Mouse (Mus musculus) hindbrain, postnatal 0 days (tissue): ENCODE measurements at regions not wholly inside any gene's neighbourhood (a gene's known extent, or its start where the extent isn't known, plus 50 kb on each side); places are given as distances from the start of the nearest gene placed in this dataset.

ENCODE experiments used
- ATAC-seq: fragments of 200-750 bp; cut with Nextera tagmentation; 2 replicates; pipeline ENCODE4 v1.8.0; 2017; ENCODE audit warnings: mild to moderate bottlenecking, moderate TSS enrichment, moderate library complexity
- DNase-seq: peaks from one replicate; pipeline ENCODE4 v3.0.0-alpha.2; 2015; ENCODE audit warnings: low spot score
- H3K27ac ChIP-seq: fragments of 300-500 bp; sonication (generic); 2 replicates; pipeline ENCODE4 v1.5.1; 2014; ENCODE audit warnings: mild to moderate bottlenecking
- H3K27me3 ChIP-seq: fragments of 300-500 bp; sonication (generic); 2 replicates; pipeline ENCODE4 v1.6.1; 2014; ENCODE audit warnings: low read length, mixed read lengths; ENCODE audit not compliant: insufficient read depth
- H3K36me3 ChIP-seq: fragments of 300-500 bp; sonication (generic); 2 replicates; pipeline ENCODE4 v1.6.1; 2014; ENCODE audit warnings: low read length, mixed read lengths; ENCODE audit not compliant: insufficient read depth
- H3K4me1 ChIP-seq: fragments of 300-500 bp; sonication (generic); 2 replicates; pipeline ENCODE4 v1.6.1; 2014; ENCODE audit warnings: antibody characterized with exemption, low read length, mixed read lengths; ENCODE audit not compliant: insufficient read depth
- H3K4me2 ChIP-seq: fragments of 300-500 bp; sonication (generic); 2 replicates; pipeline ENCODE4 v1.6.1; 2014; ENCODE audit warnings: low read depth, mild to moderate bottlenecking, low read length, moderate library complexity, mixed read lengths
- H3K4me3 ChIP-seq: fragments of 300-500 bp; sonication (generic); 2 replicates; pipeline ENCODE4 v1.5.1; 2014; ENCODE audit warnings: low read length
- H3K9ac ChIP-seq: fragments of 300-500 bp; sonication (generic); replicated peaks from 2 replicates; pipeline ENCODE4 v1.6.1; 2014; ENCODE audit warnings: mild to moderate bottlenecking, low read length, moderate library complexity, mixed read lengths
- H3K9me3 ChIP-seq: fragments of 300-500 bp; sonication (generic); 2 replicates; pipeline ENCODE4 v1.6.1; 2016; ENCODE audit warnings: low read length, mixed read lengths
- CTCF ChIP-seq: IDR thresholded peaks from 2 replicates; pipeline ENCODE4 v1.5.1; 2016; ENCODE audit warnings: antibody characterized with exemption, control low read depth, low read depth
- WGBS: fragments of 180-500 bp; shearing (Covaris S2); extraction: QIAGEN DNeasy Blood & Tissue Kit; methylation state at CpG from one replicate; pipeline ENCODE4 v1.1.7; 2014; 5-methylcytosine and 5-hydroxymethylcytosine counted together

GRCm38 (mm10) chr2:137229422-137230069, 113.1 kb upstream of the Jag1 start:
- TF ChIP-seq CTCF: no peak

DNA sequence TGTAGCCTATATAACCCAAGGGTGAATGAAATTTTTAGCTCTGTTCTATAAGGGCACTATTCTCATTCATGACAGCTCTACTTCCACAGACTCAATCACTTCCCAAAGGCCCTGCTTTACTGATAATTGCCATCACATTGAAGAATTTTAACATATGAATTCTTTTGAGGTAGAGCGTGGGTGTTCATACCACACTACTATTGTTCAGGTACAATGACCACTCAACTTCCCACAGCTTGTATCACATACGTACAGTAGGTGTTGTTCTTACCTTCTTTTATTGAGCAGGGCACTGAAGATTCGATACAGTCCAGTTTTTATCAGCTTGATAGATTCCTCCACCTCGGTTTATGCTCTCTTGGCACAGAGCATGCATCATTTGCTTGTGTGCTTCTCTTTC, 111.1 kb upstream of the Jag1 start:
- Histone ChIP-seq H3K9me3 (no peaks in the 10 kb centered on the region), H3K4me2 (no peak overlapping the region), H3K4me1 (peaks cover 3% of the 10 kb centered on the region; the same call in 1 of the 2 replicates), H3K27ac (no peak overlapping the region), H3K27me3 (no peaks in the 10 kb centered on the region), H3K9ac (no peak overlapping the region), H3K4me3 (no peak overlapping the region), H3K36me3 (no peaks in the 10 kb centered on the region)
- DNase-seq (no peak), ATAC-seq (no peak)
- 71% methylated on average over 4 of the region's 4 CpGs for WGBS
- TF ChIP-seq CTCF: no peak

More at GRCm38 (mm10) chr2:137229422-137230069, 113.1 kb upstream of the Jag1 start:
- no peaks in the 10 kb centered on the region for H3K36me3 ChIP-seq
- H3K4me1 ChIP-seq: peaks cover 3% of the 10 kb centered on the region; the same call in 1 of the 2 replicates
- no peak overlapping the region for H3K4me3 ChIP-seq
- WGBS: 18% methylated on average over 1 of the region's 1 CpGs
- no peaks in the 10 kb centered on the region for H3K9me3 ChIP-seq
- no peak overlapping the region for H3K27ac ChIP-seq
- no peaks in the 10 kb centered on the region for H3K27me3 ChIP-seq
- no peak overlapping the region for H3K9ac ChIP-seq
- ATAC-seq (0 out of 2 replicates have a peak, but pooled peaks have one; percentile 55), DNase-seq (peak; percentile 32)
- no peak overlapping the region for H3K4me2 ChIP-seq

- H3K4me1 ChIP-seq: peaks cover 3% of the 10 kb centered on the region; the same call in 1 of the 2 replicates
- no peak for TF ChIP-seq CTCF
- no peak overlapping the region for H3K27ac ChIP-seq
- DNase-seq: no peak
- no peaks in the 10 kb centered on the region for H3K9me3 ChIP-seq
- no peak overlapping the region for H3K4me3 ChIP-seq
- no peak overlapping the region for H3K9ac ChIP-seq
- H3K4me2 ChIP-seq: no peak overlapping the region
- WGBS: 78% methylated on average over 10 of the region's 10 CpGs
- H3K27me3 ChIP-seq: no peaks in the 10 kb centered on the region
- H3K36me3 ChIP-seq: no peaks in the 10 kb centered on the region
- ATAC-seq: no peak
These were observed 108.5 kb upstream of the Jag1 start for GRCm38 (mm10) chr2:137224702-137225552.

DNA sequence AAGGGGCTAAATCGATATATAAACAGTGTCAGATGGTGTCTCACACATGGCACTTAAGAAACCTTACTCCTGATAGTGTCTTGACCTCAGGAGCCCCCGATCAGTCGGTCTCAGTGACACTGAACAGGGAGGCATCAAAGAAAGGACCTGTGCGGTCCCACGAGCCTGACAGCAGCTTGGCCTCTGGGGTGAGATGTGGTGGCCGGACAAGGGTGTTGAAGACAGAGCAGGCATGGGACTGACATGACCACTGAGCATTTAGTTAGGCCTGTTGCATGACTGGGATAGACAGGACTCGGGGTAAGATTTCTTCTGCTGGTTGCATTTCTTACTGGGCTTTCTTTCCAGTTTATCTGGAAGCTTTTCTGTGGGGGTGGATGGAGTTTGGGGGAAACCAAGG, 99.3 kb upstream of the Jag1 start:
- no peaks in the 10 kb centered on the region for H3K9me3 ChIP-seq
- H3K27me3 ChIP-seq: no peaks in the 10 kb centered on the region
- no peak overlapping the region for H3K4me3 ChIP-seq
- no peaks in the 10 kb centered on the region for H3K4me1 ChIP-seq
- no peak overlapping the region for H3K4me2 ChIP-seq
- WGBS: 76% methylated on average over 7 of the region's 7 CpGs
- no peak overlapping the region for H3K9ac ChIP-seq
- H3K36me3 ChIP-seq: no peaks in the 10 kb centered on the region
- no peak for TF ChIP-seq CTCF
- no peak for ATAC-seq
- H3K27ac ChIP-seq: no peak overlapping the region
- no peak for DNase-seq

DNA sequence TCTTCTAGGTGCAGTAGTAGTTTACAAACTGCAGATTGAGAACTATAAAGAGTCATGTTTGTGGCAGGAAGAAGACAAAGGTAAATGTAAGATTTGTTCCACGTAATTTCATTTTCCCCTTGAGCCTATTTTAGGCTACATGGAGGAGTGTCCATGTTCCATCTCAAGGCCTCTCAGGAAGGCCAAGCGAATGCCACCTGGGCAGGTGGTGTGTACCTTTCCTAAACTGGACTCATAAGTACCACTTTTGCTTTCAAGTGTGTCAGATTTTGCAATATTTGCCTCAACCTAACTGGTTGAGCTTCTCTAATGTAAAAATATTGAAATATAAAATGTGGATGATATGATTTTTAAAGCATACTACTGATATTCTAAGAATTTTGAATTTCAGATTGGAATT, 91.4 kb upstream of the Jag1 start:
- DNase-seq (no peak), ATAC-seq (no peak)
- no peaks in the 10 kb centered on the region for H3K27me3 ChIP-seq
- no peak overlapping the region for H3K9ac ChIP-seq
- no peaks in the 10 kb centered on the region for H3K9me3 ChIP-seq
- H3K27ac ChIP-seq: no peak overlapping the region
- TF ChIP-seq CTCF: no peak
- H3K4me1 ChIP-seq: no peaks in the 10 kb centered on the region
- no peak overlapping the region for H3K4me2 ChIP-seq
- no peak overlapping the region for H3K4me3 ChIP-seq
- no peaks in the 10 kb centered on the region for H3K36me3 ChIP-seq
- WGBS: 93% methylated on average over 2 of the region's 2 CpGs

- H3K9me3 ChIP-seq: no peaks in the 10 kb centered on the region
- H3K36me3 ChIP-seq: no peaks in the 10 kb centered on the region
- no peak for ATAC-seq
- DNase-seq: peak; percentile 11
- H3K4me2 ChIP-seq: no peak overlapping the region
- 62% methylated on average over 6 of the region's 6 CpGs for WGBS
- no peak for TF ChIP-seq CTCF
- H3K27ac ChIP-seq: no peak overlapping the region
- H3K4me1 ChIP-seq: no peaks in the 10 kb centered on the region
- H3K4me3 ChIP-seq: no peak overlapping the region
- H3K27me3 ChIP-seq: no peaks in the 10 kb centered on the region
- H3K9ac ChIP-seq: no peak overlapping the region
These were observed 87.9 kb upstream of the Jag1 start for GRCm38 (mm10) chr2:137204274-137204850.

GRCm38 (mm10) chr2:137200101-137200500, 83.7 kb upstream of the Jag1 start:
- H3K36me3 ChIP-seq: no peaks in the 10 kb centered on the region
- no peak overlapping the region for H3K4me2 ChIP-seq
- no peak for TF ChIP-seq CTCF
- no peak overlapping the region for H3K9ac ChIP-seq
- WGBS: 89% methylated on average over 4 of the region's 4 CpGs
- ATAC-seq: no peak
- H3K4me1 ChIP-seq: no peaks in the 10 kb centered on the region
- H3K4me3 ChIP-seq: no peak overlapping the region
- H3K9me3 ChIP-seq: no peaks in the 10 kb centered on the region
- H3K27me3 ChIP-seq: no peaks in the 10 kb centered on the region
- no peak for DNase-seq
- H3K27ac ChIP-seq: no peak overlapping the region
